Mouse (Mus musculus) effector memory CD4-positive, alpha-beta T cell, adult 7 months (primary cell): ENCODE measurements around the gene Ces2h. TPM values are rescaled to one million over a fixed set of nuclear protein-coding genes. Genes with fewer than 3 reads are reported as not detected.

Experiments
- polyA plus RNA-seq: library from polyadenylated mRNA; unstranded; fragments of 100-300 nt; shearing (Covaris generic); gene quantifications from one replicate; pipeline ENCODE4 v1.2.1, GENCODE M21; 2017

Gene Ces2h
- polyA plus RNA-seq, result 0.21 TPM

GRCm38 (mm10) chr8:105000586-105000985 is at the start of gene Ces2h:
Ces2h (plus strand) TSS chr8:105000853.

GRCm38 (mm10) chr8:104961537-104961961 is 39.1 kb upstream of the Ces2h start, which contains the start of gene Ces2g:
Ces2g (plus strand) TSS chr8:104961718.

GRCm38 (mm10) chr8:105048371-105048854 is 47.8 kb downstream of the Ces2h start, which contains the start of gene Ces3a:
Ces3a (plus strand) TSS chr8:105048601.

Other genes with a start within 250 kb of the Ces2h start
- gene Ces2b, start 169.3 kb upstream of the Ces2h start, polyA plus RNA-seq, result not detected
- 5.9 TPM for gene Ces2c, start 153.8 kb upstream of the Ces2h start, polyA plus RNA-seq
- not detected for gene Ces2e, start 74.6 kb upstream of the Ces2h start, polyA plus RNA-seq
- not detected for gene Ces2f, start 53.5 kb upstream of the Ces2h start, polyA plus RNA-seq
- gene Ces2g, start 39.1 kb upstream of the Ces2h start, polyA plus RNA-seq, result 0.16 TPM
- gene Ces3a, start 47.7 kb downstream of the Ces2h start, polyA plus RNA-seq, result not detected
- not detected for gene Ces3b, start 82.9 kb downstream of the Ces2h start, polyA plus RNA-seq
- 0.30 TPM for gene Ces4a, start 130.9 kb downstream of the Ces2h start, polyA plus RNA-seq
- 87.2 TPM for gene Cbfb, start 169.8 kb downstream of the Ces2h start, polyA plus RNA-seq
- 19.5 TPM for gene D230025D16Rik, start 224.3 kb downstream of the Ces2h start, polyA plus RNA-seq